In genomic region chr5:106276186-106276585, GRCm38 (mm10) we compare ENCODE assay signal across 10 mouse cellular contexts.
DNase-seq lines count a peak whose midpoint lies in the region; ATAC-seq and TF ChIP-seq lines count a peak whose summit lies in the region.
"Had no signal": no experiment of that assay in that cellular context is flagged by ENCODE, and none has a peak within 500 bp of the region (broad histone marks: within the 10 kb centered on the region; RNA-seq: fewer than 3 reads in every experiment).

No protein-coding gene starts in this region.

- H3K27ac ChIP-seq in forebrain, embryonic 13.5 days, result no peak overlapping the region
- H3K27ac ChIP-seq in forebrain, embryonic 12.5 days, result no peak overlapping the region
- H3K27ac ChIP-seq in midbrain, embryonic 14.5 days (replicated peaks; ENCODE audit: low read depth, low read length), result no peak overlapping the region
- no peak overlapping the region for H3K27ac ChIP-seq in midbrain, embryonic 16.5 days (ENCODE audit: low read length)
- H3K27ac ChIP-seq in layer of hippocampus, adult 2 months, result no peak overlapping the region

- peak; percentile 77 for DNase-seq in midbrain, embryonic 14.5 days
- DNase-seq in layer of hippocampus, adult 2 months (ENCODE audit: low spot score in 2 of 2), result peak; percentile 22 to 32
- peak; percentile 22 for DNase-seq in telencephalon, adult 2 months (ENCODE audit: low read depth, low spot score)
- no peak for DNase-seq in urinary bladder, postnatal 36 days (ENCODE audit: low spot score in 2 of 2)
- no peak for DNase-seq in testis, postnatal 14 days (ENCODE audit: low spot score)
- DNase-seq: kidney, adult 8-10 months; lung, postnatal 36 days had no signal

- peak; percentile 77 for TF ChIP-seq CTCF in layer of hippocampus, adult 2 months (conservative IDR thresholded peaks at IDR 0.05)

- no peaks in the 10 kb centered on the region for H3K9me3 ChIP-seq in forebrain, embryonic 13.5 days (replicated peaks)
- H3K9me3 ChIP-seq in forebrain, embryonic 12.5 days, result 0 out of 2 replicates have a peak, but pooled peaks cover 4% of the 10 kb centered on the region
- H3K9me3 ChIP-seq in midbrain, embryonic 14.5 days (ENCODE audit: control insufficient read depth, low read length), result no peaks in the 10 kb centered on the region
- no peaks in the 10 kb centered on the region; the same call in 1 of the 2 replicates for H3K9me3 ChIP-seq in midbrain, embryonic 16.5 days (replicated peaks; ENCODE audit: control insufficient read depth, low read length, poor library complexity, severe bottlenecking)

- H3K4me1 ChIP-seq in forebrain, embryonic 13.5 days, result no peaks in the 10 kb centered on the region; the same call in 1 of the 2 replicates
- H3K4me1 ChIP-seq in forebrain, embryonic 12.5 days, result peaks cover 4% of the 10 kb centered on the region; the same call in 1 of the 2 replicates
- peaks cover 5% of the 10 kb centered on the region; the same call in 1 of the 2 replicates for H3K4me1 ChIP-seq in midbrain, embryonic 14.5 days (ENCODE audit: control insufficient read depth, insufficient read depth, low read length)
- no peaks in the 10 kb centered on the region for H3K4me1 ChIP-seq in midbrain, embryonic 16.5 days (ENCODE audit: control insufficient read depth, insufficient read depth, low read length)

- H3K4me3 ChIP-seq in forebrain, embryonic 13.5 days, result no peak overlapping the region
- H3K4me3 ChIP-seq in forebrain, embryonic 12.5 days (replicated peaks), result no peak overlapping the region
- no peak overlapping the region for H3K4me3 ChIP-seq in midbrain, embryonic 14.5 days (replicated peaks; ENCODE audit: low read depth, low read length)
- no peak overlapping the region for H3K4me3 ChIP-seq in midbrain, embryonic 16.5 days (ENCODE audit: low read depth, low read length)
- H3K4me3 ChIP-seq in layer of hippocampus, adult 2 months, result no peak overlapping the region

- H3K4me2 ChIP-seq in forebrain, embryonic 13.5 days, result no peak overlapping the region
- H3K4me2 ChIP-seq in forebrain, embryonic 12.5 days, result no peak overlapping the region
- H3K4me2 ChIP-seq in midbrain, embryonic 14.5 days (ENCODE audit: low read length), result no peak overlapping the region
- H3K4me2 ChIP-seq in midbrain, embryonic 16.5 days (ENCODE audit: low read length), result no peak overlapping the region

- no peaks in the 10 kb centered on the region for H3K27me3 ChIP-seq in forebrain, embryonic 13.5 days
- H3K27me3 ChIP-seq in forebrain, embryonic 12.5 days, result peaks cover 9% of the 10 kb centered on the region; the same call in 1 of the 2 replicates
- H3K27me3 ChIP-seq in midbrain, embryonic 14.5 days (ENCODE audit: control insufficient read depth, insufficient read depth, low read length), result no peaks in the 10 kb centered on the region
- no peaks in the 10 kb centered on the region for H3K27me3 ChIP-seq in midbrain, embryonic 16.5 days (ENCODE audit: control insufficient read depth, insufficient read depth, low read depth, low read length)

- 2% methylated on average over 2 of the region's 2 CpGs for WGBS in forebrain, embryonic 13.5 days
- 7% methylated on average over 2 of the region's 2 CpGs for WGBS in forebrain, embryonic 12.5 days
- 4% methylated on average over 2 of the region's 2 CpGs for WGBS in midbrain, embryonic 14.5 days
- 7% methylated on average over 2 of the region's 2 CpGs for WGBS in midbrain, embryonic 16.5 days

- H3K36me3 ChIP-seq in forebrain, embryonic 13.5 days (ENCODE audit: poor library complexity, severe bottlenecking), result no peaks in the 10 kb centered on the region
- H3K36me3 ChIP-seq in forebrain, embryonic 12.5 days (replicated peaks), result no peaks in the 10 kb centered on the region
- no peaks in the 10 kb centered on the region for H3K36me3 ChIP-seq in midbrain, embryonic 14.5 days (ENCODE audit: control insufficient read depth, insufficient read depth, low read length)
- no peaks in the 10 kb centered on the region for H3K36me3 ChIP-seq in midbrain, embryonic 16.5 days (ENCODE audit: control insufficient read depth, insufficient read depth, low read length)

- peak; percentile 27; the same call in 1 of the 2 replicates for ATAC-seq in forebrain, embryonic 13.5 days
- no peak for ATAC-seq in forebrain, embryonic 12.5 days (ENCODE audit: low FRiP score)
- no peak for ATAC-seq in midbrain, embryonic 14.5 days (ENCODE audit: low FRiP score, low TSS enrichment)
- no peak for ATAC-seq in midbrain, embryonic 16.5 days

- no peak overlapping the region for H3K9ac ChIP-seq in forebrain, embryonic 13.5 days
- no peak overlapping the region for H3K9ac ChIP-seq in forebrain, embryonic 12.5 days
- H3K9ac ChIP-seq in midbrain, embryonic 14.5 days (replicated peaks; ENCODE audit: low read length), result no peak overlapping the region
- no peak overlapping the region for H3K9ac ChIP-seq in midbrain, embryonic 16.5 days (ENCODE audit: low read depth, low read length)

Comparison
In these comparisons a context has a peak if more than half of its experiments do, and no peak if none do; other contexts are left out.
1. DNase-seq: peak in midbrain, embryonic 14.5 days (single experiment), layer of hippocampus, adult 2 months (2 of 2) and telencephalon, adult 2 months (single experiment); none in urinary bladder, postnatal 36 days (0 of 2) and testis, postnatal 14 days (single experiment).